Mouse (Mus musculus) midbrain, postnatal 0 days (tissue): Measurements from ENCODE around the gene Gal. TPM values are rescaled to one million over a fixed set of nuclear protein-coding genes. Genes with fewer than 3 reads are reported as not detected.

ENCODE experiments used
- ATAC-seq: fragments of 200-750 bp; cut with Nextera tagmentation; 2 replicates; pipeline ENCODE4 v1.8.0; 2017; ENCODE audit warnings: moderate number of reproducible peaks, mild to moderate bottlenecking, moderate TSS enrichment, moderate library complexity; ENCODE audit not compliant: low FRiP score
- DNase-seq: peaks from one replicate; pipeline ENCODE4 v3.0.0-alpha.2; 2015; ENCODE audit warnings: low spot score
- H3K27ac ChIP-seq: fragments of 300-500 bp; sonication (generic); 2 replicates; pipeline ENCODE4 v1.5.1; 2014; ENCODE audit warnings: low read depth, mild to moderate bottlenecking, low read length, mixed read lengths
- H3K27me3 ChIP-seq: fragments of 300-500 bp; sonication (generic); 2 replicates; pipeline ENCODE4 v1.6.1; 2014; ENCODE audit warnings: low read length, control low read depth, mixed read lengths; ENCODE audit not compliant: insufficient read depth
- H3K36me3 ChIP-seq: fragments of 300-500 bp; sonication (generic); 2 replicates; pipeline ENCODE4 v1.6.1; 2014; ENCODE audit warnings: low read length, control low read depth, mixed read lengths; ENCODE audit not compliant: insufficient read depth
- H3K4me1 ChIP-seq: fragments of 300-500 bp; sonication (generic); 2 replicates; pipeline ENCODE4 v1.6.1; 2014; ENCODE audit warnings: mild to moderate bottlenecking, control low read depth, antibody characterized with exemption, low read length, mixed read lengths; ENCODE audit not compliant: insufficient read depth
- H3K4me2 ChIP-seq: fragments of 300-500 bp; sonication (generic); 2 replicates; pipeline ENCODE4 v1.6.1; 2014; ENCODE audit warnings: low read depth, mild to moderate bottlenecking, low read length, mixed read lengths; ENCODE audit not compliant: poor library complexity, severe bottlenecking
- H3K4me3 ChIP-seq: fragments of 300-500 bp; sonication (generic); 2 replicates; pipeline ENCODE4 v1.5.1; 2014; ENCODE audit warnings: low read depth, mild to moderate bottlenecking, low read length, moderate library complexity
- H3K9ac ChIP-seq: fragments of 300-500 bp; sonication (generic); replicated peaks from 2 replicates; pipeline ENCODE4 v1.6.1; 2014; ENCODE audit warnings: mild to moderate bottlenecking, low read length, moderate library complexity, mixed read lengths; ENCODE audit not compliant: poor library complexity, severe bottlenecking
- H3K9me3 ChIP-seq: fragments of 300-500 bp; sonication (generic); 2 replicates; pipeline ENCODE4 v1.6.1; 2016; ENCODE audit warnings: low read length, control low read depth
- CTCF ChIP-seq: IDR thresholded peaks from 2 replicates; pipeline ENCODE4 v1.5.1; 2016; ENCODE audit warnings: antibody characterized with exemption, mild to moderate bottlenecking
- WGBS: fragments of 180-500 bp; shearing (Covaris S2); extraction: QIAGEN DNeasy Blood & Tissue Kit; methylation state at CpG from one replicate; pipeline ENCODE4 v1.1.7; 2014; 5-methylcytosine and 5-hydroxymethylcytosine counted together
- polyA plus RNA-seq: library from polyadenylated mRNA; unstranded; fragments of >200 nt; fragmentation: Nextera tagmentation; extraction: Ambion mirVana; gene quantifications from 2 replicates; pipeline ENCODE4 v1.2.1, GENCODE M21; 2015
- total RNA-seq: library from RNA; depleted of rRNA; stranded (reverse); fragments of >200 nt; gene quantifications from 2 replicates; pipeline ENCODE4 v1.2.3, GENCODE M21; 2014

Gene Gal
- total and polyA plus RNA-seq, 2 experiments from 2014 or later, result 1.9 to 30.0 TPM

GRCm38 (mm10) chr19:3436840-3437239 is 22.5 kb upstream of the Gal start:
- TF ChIP-seq CTCF, result peak; percentile 38
- no peak for DNase-seq
- Histone ChIP-seq H3K4me1 (no peaks in the 10 kb centered on the region), H3K27ac (no peak overlapping the region), H3K4me2 (no peak overlapping the region), H3K4me3 (no peak overlapping the region), H3K36me3 (no peaks in the 10 kb centered on the region), H3K27me3 (no peaks in the 10 kb centered on the region), H3K9ac (no peak overlapping the region), H3K9me3 (no peaks in the 10 kb centered on the region)
- WGBS, result 57% methylated on average over 9 of the region's 9 CpGs
- ATAC-seq, result no peak

- H3K27me3 ChIP-seq, result no peaks in the 10 kb centered on the region
- no peak for DNase-seq
- H3K4me2 ChIP-seq, result no peak overlapping the region
- H3K9ac ChIP-seq, result no peak overlapping the region
- no peak overlapping the region for H3K4me3 ChIP-seq
- WGBS, result 74% methylated on average over 3 of the region's 3 CpGs
- H3K36me3 ChIP-seq, result no peaks in the 10 kb centered on the region
- H3K27ac ChIP-seq, result no peak overlapping the region
- ATAC-seq, result no peak
- H3K4me1 ChIP-seq, result no peaks in the 10 kb centered on the region
- H3K9me3 ChIP-seq, result no peaks in the 10 kb centered on the region
- no peak for TF ChIP-seq CTCF
These were observed 21.5 kb upstream of the Gal start for GRCm38 (mm10) chr19:3435824-3436223.

- WGBS, result 36% methylated on average over 4 of the region's 4 CpGs
- no peak overlapping the region for H3K27ac ChIP-seq
- no peak overlapping the region for H3K4me2 ChIP-seq
- no peak overlapping the region for H3K4me3 ChIP-seq
- TF ChIP-seq CTCF, result no peak
- no peaks in the 10 kb centered on the region for H3K9me3 ChIP-seq
- H3K4me1 ChIP-seq, result no peaks in the 10 kb centered on the region
- no peaks in the 10 kb centered on the region for H3K27me3 ChIP-seq
- no peak for ATAC-seq
- no peak for DNase-seq
- no peaks in the 10 kb centered on the region for H3K36me3 ChIP-seq
- H3K9ac ChIP-seq, result no peak overlapping the region
These were observed 20.3 kb upstream of the Gal start for GRCm38 (mm10) chr19:3434641-3435040.

- DNase-seq (no peak), ATAC-seq (no peak)
- WGBS, result 45% methylated on average over 4 of the region's 4 CpGs
- H3K4me3 ChIP-seq, result no peak overlapping the region
- no peaks in the 10 kb centered on the region for H3K9me3 ChIP-seq
- no peak overlapping the region for H3K27ac ChIP-seq
- no peaks in the 10 kb centered on the region for H3K27me3 ChIP-seq
- H3K4me1 ChIP-seq, result 0 out of 2 replicates have a peak, but pooled peaks cover 2% of the 10 kb centered on the region
- no peak for TF ChIP-seq CTCF
- H3K36me3 ChIP-seq, result no peaks in the 10 kb centered on the region
- H3K9ac ChIP-seq, result no peak overlapping the region
- H3K4me2 ChIP-seq, result no peak overlapping the region
These were observed 19.8 kb upstream of the Gal start for GRCm38 (mm10) chr19:3434124-3434523.

GRCm38 (mm10) chr19:3431969-3432368 is 17.6 kb upstream of the Gal start:
- DNase-seq (no peak), ATAC-seq (no peak)
- no peak overlapping the region for H3K27ac ChIP-seq
- H3K27me3 ChIP-seq, result no peaks in the 10 kb centered on the region
- no peak overlapping the region for H3K4me2 ChIP-seq
- no peaks in the 10 kb centered on the region for H3K36me3 ChIP-seq
- H3K4me1 ChIP-seq, result 0 out of 2 replicates have a peak, but pooled peaks cover 2% of the 10 kb centered on the region
- no peaks in the 10 kb centered on the region for H3K9me3 ChIP-seq
- no peak for TF ChIP-seq CTCF
- no peak overlapping the region for H3K4me3 ChIP-seq
- 68% methylated on average over 2 of the region's 2 CpGs for WGBS
- no peak overlapping the region for H3K9ac ChIP-seq

GRCm38 (mm10) chr19:3431066-3431465 is 16.7 kb upstream of the Gal start:
- Histone ChIP-seq H3K27ac (no peak overlapping the region), H3K9ac (no peak overlapping the region), H3K4me1 (0 out of 2 replicates have a peak, but pooled peaks cover 2% of the 10 kb centered on the region), H3K4me2 (no peak overlapping the region), H3K4me3 (no peak overlapping the region), H3K27me3 (no peaks in the 10 kb centered on the region), H3K36me3 (no peaks in the 10 kb centered on the region), H3K9me3 (no peaks in the 10 kb centered on the region)
- no peak for TF ChIP-seq CTCF
- DNase-seq (no peak), ATAC-seq (no peak)
- 81% methylated on average over 7 of the region's 7 CpGs for WGBS
